Mouse (Mus musculus): Measurements from ENCODE around the gene Adam22. TPM values are rescaled to one million over a fixed set of nuclear protein-coding genes. Genes with fewer than 3 reads are reported as not detected.

Adam22 gene
- polyA plus RNA-seq (2015; fragmentation: Nextera tagmentation; extraction: Ambion mirVana), result 28.5 and 29.2 TPM in 2 replicates

DNA sequence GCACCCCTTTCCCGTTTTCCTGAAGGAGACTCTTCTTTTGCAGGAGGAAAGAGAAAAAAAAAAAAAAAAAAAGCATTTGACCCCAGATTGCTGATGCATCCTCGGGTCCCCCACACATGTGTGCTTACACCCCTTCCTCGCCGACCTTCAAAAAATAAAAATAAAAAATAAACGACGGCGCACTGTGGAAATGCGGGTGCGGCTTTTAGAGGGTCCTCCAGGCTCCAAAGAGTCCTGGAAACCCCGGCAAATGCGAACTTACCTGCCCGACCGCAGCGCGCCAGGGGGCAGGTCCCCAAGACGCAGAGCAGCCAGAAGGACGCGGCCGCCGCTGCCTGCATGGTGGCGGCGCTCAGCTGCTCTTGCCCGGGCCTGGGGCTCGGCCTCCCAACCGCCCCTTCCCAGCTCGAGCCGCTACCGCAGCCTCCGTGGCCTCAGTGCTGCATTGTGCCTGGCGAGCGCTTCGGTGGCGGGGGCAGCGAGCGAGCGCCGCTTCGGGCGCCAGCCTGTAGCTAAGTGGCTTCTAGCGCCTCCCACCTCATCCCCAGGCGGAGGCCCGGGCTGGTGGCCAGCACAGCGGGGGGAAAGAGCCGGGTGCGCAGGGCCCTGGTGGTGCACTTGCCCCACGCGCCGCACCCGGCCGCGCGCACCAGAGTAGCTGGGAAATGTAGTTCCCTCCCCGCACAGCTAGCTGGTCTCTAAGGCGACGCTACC, at the start of gene Adam22:
Adam22 (minus strand) TSS at position 547 of the 714 bp plus-strand sequence.
- under 1% methylated on average over 47 of the region's 55 CpGs for WGBS
- Histone ChIP-seq H3K4me2 (replicated peaks) (peak within 1 kb of the TSS; percentile 75), H3K9me3 (no peaks in the 10 kb centered on the region), H3K4me3 (replicated peaks) (peak within 1 kb of the TSS; percentile 62), H3K27ac (peak within 1 kb of the TSS; percentile 86), H3K9ac (replicated peaks) (peak within 1 kb of the TSS; percentile 76), H3K4me1 (replicated peaks) (peaks cover 7% of the 10 kb centered on the region; the same call in 1 of the 2 replicates), H3K36me3 (peaks cover 5% of the 10 kb centered on the region; the same call in 1 of the 2 replicates), H3K27me3 (no peaks in the 10 kb centered on the region)
- peak; percentile 98 for ATAC-seq

DNA sequence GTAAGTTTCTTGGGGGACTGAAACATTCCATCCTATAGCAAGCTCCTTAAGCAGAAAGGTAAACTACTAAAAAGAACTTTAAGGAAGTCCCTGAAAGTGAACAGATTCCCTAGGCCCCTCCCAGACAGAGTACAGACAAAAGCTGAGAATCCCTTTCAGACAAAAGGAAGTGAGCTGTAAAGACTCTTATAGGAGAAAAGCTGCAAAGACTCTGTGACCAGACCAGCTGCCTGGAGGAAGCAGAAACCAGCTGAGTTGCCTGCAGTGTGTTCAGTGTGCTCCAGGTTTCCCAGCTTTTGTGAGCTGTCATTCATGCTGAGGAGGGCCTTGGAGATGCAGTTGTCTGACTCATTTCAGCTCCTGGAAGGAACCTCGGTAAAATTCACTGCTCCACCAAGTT, 49.5 kb upstream of the Adam22 start:
- WGBS, result 19% methylated on average over 1 of the region's 1 CpGs
- no peak overlapping the region for H3K27ac ChIP-seq

DNA sequence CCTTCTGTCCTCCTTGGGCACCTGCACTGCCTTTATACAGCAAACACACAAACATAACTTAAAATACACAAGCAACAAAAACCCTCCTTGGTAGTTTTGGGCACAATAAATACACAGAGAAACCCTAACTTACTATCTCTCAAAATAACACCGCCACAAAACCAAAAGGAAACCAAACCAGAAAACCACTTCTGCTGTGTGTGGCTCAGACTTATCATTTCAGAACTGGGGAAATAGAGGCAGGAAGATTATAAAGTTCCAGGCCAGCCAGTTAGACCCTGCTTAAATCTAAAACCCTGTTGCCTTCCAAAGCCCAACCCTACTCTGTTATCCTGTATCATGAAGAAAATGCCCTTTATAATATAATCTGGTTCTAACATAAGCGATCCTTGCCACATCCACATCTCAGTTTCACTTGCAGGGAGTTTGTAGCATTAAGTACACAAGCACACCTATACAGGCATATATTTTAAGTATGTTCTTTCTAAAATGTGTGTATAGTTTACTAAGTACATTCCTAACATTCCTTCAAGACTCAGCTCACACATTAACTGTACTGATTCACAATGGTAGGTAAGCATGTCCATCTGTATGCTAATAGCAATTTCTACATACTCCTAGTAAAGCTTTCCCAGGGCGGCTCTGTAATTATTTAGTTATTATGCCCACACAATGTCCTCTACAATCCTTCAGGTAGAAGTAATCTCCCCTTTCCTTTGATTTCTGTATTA, 48.9 kb upstream of the Adam22 start:
- 88% methylated on average over 3 of the region's 3 CpGs for WGBS
- ATAC-seq, result no peak
- H3K4me2 ChIP-seq (replicated peaks), result no peak overlapping the region

More for the DNA sequence above, 49.5 kb upstream of the Adam22 start:
- Histone ChIP-seq H3K4me1 (replicated peaks) (peaks cover 13% of the 10 kb centered on the region), H3K4me2 (replicated peaks) (no peak overlapping the region), H3K36me3 (peaks cover 12% of the 10 kb centered on the region; the same call in 1 of the 2 replicates), H3K27me3 (no peaks in the 10 kb centered on the region), H3K9me3 (no peaks in the 10 kb centered on the region), H3K4me3 (replicated peaks) (no peak overlapping the region), H3K9ac (replicated peaks) (no peak overlapping the region)
- ATAC-seq, result no peak

DNA sequence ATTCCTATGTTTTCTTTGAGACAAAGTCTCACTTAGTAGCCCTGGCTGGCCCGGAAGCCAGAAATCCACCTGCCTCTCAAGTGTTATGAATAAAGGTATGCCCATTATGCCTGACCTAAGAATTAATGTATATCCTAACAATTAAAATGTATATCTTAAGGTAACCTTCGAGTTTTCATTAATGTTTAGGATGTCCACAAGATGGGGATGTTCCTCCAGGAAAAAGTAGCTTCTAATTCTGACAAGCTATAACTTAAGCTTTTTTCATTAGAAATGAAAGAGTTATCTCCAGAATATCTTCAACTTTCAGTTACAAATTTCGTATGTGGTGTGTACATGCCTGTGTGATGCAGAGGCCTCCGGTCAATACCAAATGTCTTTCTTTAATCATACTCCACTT, 40.8 kb upstream of the Adam22 start:
- H3K9ac ChIP-seq (replicated peaks), result no peak overlapping the region
- H3K9me3 ChIP-seq, result no peaks in the 10 kb centered on the region
- H3K4me3 ChIP-seq (replicated peaks), result no peak overlapping the region
- no peaks in the 10 kb centered on the region for H3K27me3 ChIP-seq
- H3K4me2 ChIP-seq (replicated peaks), result no peak overlapping the region
- H3K27ac ChIP-seq, result no peak overlapping the region
- WGBS, result 92% methylated on average over 4 of the region's 4 CpGs
- ATAC-seq, result no peak
- H3K4me1 ChIP-seq (replicated peaks), result no peaks in the 10 kb centered on the region
- peaks cover 36% of the 10 kb centered on the region for H3K36me3 ChIP-seq

More for the DNA sequence above, 48.9 kb upstream of the Adam22 start:
- no peak overlapping the region for H3K9ac ChIP-seq (replicated peaks)
- no peak overlapping the region for H3K27ac ChIP-seq
- H3K27me3 ChIP-seq, result no peaks in the 10 kb centered on the region
- peaks cover 12% of the 10 kb centered on the region; the same call in 1 of the 2 replicates for H3K36me3 ChIP-seq
- peaks cover 13% of the 10 kb centered on the region for H3K4me1 ChIP-seq (replicated peaks)
- H3K4me3 ChIP-seq (replicated peaks), result no peak overlapping the region
- no peaks in the 10 kb centered on the region for H3K9me3 ChIP-seq

DNA sequence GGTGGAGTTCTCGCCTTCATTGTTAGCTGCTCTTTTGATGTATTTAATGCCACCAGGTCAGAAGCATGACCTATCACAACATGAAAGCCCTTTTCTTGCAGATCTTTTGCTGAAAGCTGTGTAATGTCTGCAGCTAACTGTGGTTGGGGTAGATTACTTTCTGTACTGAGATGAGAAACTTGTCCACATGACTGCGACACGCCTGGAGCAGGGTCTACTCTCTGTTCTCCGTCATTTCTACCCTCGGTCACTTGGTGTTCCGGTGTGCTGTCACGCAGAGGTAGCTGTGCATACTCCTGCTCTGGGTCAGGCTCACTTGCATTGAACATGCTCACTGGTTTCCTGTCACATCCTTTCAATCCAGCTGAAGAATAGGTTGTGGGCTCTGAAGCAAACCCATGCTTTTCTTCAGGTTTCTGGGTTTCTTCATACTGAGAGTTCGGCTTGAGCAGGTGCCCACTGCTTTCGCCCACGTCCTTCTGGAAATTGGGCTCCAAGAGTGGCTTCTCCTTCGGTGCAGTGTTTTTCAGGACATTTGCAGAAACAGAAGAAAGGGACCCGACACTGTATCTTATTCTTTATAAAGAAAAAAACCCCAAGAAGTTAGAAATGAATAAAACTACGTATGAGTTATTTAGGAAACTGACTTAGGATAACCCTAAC, 29.8 kb upstream of the Adam22 start:
- H3K4me1 ChIP-seq (replicated peaks), result no peaks in the 10 kb centered on the region
- no peak overlapping the region for H3K4me2 ChIP-seq (replicated peaks)

DNA sequence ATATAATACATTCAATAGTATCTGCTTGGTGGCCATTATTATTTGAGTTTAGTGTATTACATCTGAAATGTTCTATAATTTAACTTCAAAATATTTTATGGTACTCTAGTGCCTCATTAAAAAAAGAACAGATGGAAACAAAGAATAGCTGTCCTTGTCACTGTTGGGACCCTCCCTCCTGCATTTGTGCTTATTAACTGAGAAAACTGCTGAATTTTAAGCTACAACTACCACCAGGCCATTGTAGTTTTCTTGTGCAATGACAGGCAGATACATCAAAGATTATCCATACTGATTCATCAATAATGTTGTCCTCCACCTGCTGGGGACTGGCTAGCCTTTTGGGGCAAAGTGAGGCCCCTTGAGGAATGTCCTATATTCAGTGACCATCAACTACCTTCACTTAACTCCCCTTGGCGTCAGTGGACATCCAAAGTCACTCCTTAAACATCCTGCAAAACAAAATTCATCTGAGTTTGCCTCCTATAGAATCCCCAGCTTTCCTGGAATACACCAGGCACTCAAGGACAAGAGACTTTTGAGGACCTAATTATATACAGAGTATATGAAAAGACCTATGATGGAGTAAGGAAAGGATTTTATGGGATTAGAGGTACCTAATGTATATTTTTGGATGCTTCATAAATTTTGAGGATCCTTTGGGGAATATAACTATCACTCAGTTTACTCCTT, 26.1 kb upstream of the Adam22 start:
- no peaks in the 10 kb centered on the region for H3K9me3 ChIP-seq
- H3K4me3 ChIP-seq (replicated peaks), result no peak overlapping the region
- no peak for ATAC-seq
- WGBS, result 65% methylated on average over 1 of the region's 1 CpGs
- H3K27ac ChIP-seq, result no peak overlapping the region
- H3K4me2 ChIP-seq (replicated peaks), result no peak overlapping the region
- no peaks in the 10 kb centered on the region for H3K4me1 ChIP-seq (replicated peaks)
- H3K27me3 ChIP-seq, result no peaks in the 10 kb centered on the region
- peaks cover 17% of the 10 kb centered on the region for H3K36me3 ChIP-seq
- no peak overlapping the region for H3K9ac ChIP-seq (replicated peaks)

More for the DNA sequence above, 29.8 kb upstream of the Adam22 start:
- peaks cover 27% of the 10 kb centered on the region for H3K36me3 ChIP-seq
- H3K4me3 ChIP-seq (replicated peaks), result no peak overlapping the region
- 93% methylated on average over 13 of the region's 13 CpGs for WGBS
- H3K27ac ChIP-seq, result no peak overlapping the region
- no peaks in the 10 kb centered on the region for H3K27me3 ChIP-seq
- no peak overlapping the region for H3K9ac ChIP-seq (replicated peaks)
- no peaks in the 10 kb centered on the region for H3K9me3 ChIP-seq
- no peak for ATAC-seq

DNA sequence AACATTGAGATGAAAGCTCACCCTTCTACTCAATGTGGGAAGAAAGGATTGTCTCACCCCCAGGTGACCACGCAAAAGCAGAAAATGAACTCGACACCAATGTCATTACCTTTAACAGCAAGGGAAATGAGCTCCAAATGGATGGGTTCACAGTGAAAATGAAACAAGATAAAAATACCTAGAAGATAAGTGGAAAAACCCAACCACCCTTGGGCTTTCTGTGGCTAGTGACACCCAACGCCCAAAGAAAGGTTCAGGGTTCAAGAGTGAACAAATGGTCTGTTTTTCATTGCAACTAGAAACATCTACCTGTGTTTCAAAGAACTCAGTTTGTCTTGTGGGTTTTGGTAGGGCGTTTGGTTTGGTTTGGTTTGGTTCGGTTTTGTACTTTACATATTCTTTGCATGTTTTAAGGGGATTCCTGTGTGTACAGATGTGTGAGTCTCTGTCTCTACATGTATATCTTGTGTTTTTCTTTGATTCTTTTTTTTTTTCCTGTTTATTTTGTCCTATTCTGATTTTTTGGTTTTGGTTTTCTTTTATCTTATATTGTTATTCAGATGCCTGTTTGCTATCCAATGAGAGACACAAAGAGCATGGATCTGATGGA, 6.4 kb upstream of the Adam22 start:
- Histone ChIP-seq H3K27me3 (no peaks in the 10 kb centered on the region), H3K27ac (no peak overlapping the region), H3K4me1 (replicated peaks) (no peaks in the 10 kb centered on the region), H3K9me3 (no peaks in the 10 kb centered on the region), H3K4me2 (replicated peaks) (no peak overlapping the region), H3K36me3 (no peaks in the 10 kb centered on the region), H3K4me3 (replicated peaks) (no peak overlapping the region), H3K9ac (replicated peaks) (no peak overlapping the region)
- 87% methylated on average over 5 of the region's 5 CpGs for WGBS
- ATAC-seq, result no peak

DNA sequence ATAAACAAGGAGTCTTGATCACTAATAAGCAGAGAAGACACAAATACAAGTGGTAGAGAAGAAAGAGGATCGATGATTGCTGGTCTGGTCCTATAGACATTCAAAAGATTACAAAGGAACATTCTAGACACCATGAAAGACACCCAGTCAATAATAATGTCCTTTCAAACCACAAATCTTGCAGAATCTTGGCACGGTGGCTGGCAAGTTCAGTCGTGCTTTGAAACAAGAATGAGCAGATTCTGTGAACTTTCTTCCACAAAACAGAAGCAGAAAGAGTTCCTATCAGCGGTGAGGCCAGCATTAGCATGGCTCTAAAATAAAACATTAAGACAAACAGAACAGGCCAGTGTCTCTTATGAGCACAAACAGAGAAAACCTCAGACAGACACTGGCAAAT, 5.5 kb upstream of the Adam22 start:
- 77% methylated on average over 4 of the region's 4 CpGs for WGBS
- Histone ChIP-seq H3K4me3 (replicated peaks) (no peak overlapping the region), H3K9ac (replicated peaks) (no peak overlapping the region), H3K4me1 (replicated peaks) (no peaks in the 10 kb centered on the region), H3K4me2 (replicated peaks) (no peak overlapping the region), H3K27me3 (no peaks in the 10 kb centered on the region), H3K27ac (no peak overlapping the region), H3K9me3 (no peaks in the 10 kb centered on the region), H3K36me3 (no peaks in the 10 kb centered on the region)
- ATAC-seq, result no peak

DNA sequence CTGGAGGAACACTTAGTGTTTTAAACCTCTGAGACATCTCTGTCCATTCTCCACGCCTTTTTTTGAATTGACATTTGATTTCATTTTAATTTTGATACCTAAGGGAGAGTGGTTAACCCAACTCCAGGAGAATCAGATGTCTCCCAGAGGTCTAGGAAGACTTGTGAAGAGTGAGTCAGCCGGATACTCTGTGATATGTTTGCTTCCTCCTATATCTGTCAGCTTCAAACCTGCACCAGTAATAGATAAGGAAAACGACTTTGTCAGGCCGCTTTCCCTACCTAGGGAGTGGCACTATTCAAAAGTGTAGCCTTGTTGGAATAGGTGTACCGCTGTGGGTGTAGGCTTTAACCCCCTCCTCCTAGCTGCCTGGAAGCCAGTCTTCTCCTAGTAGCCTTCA, 821 bp upstream of the Adam22 start:
- no peak for ATAC-seq
- Histone ChIP-seq H3K4me3 (replicated peaks) (no peak overlapping the region), H3K9ac (replicated peaks) (no peak overlapping the region), H3K9me3 (no peaks in the 10 kb centered on the region), H3K4me2 (replicated peaks) (no peak overlapping the region), H3K27ac (no peak overlapping the region), H3K36me3 (peaks cover 5% of the 10 kb centered on the region; the same call in 1 of the 2 replicates), H3K27me3 (no peaks in the 10 kb centered on the region), H3K4me1 (replicated peaks) (peaks cover 7% of the 10 kb centered on the region; the same call in 1 of the 2 replicates)
- WGBS, result 92% methylated on average over 5 of the region's 5 CpGs

DNA sequence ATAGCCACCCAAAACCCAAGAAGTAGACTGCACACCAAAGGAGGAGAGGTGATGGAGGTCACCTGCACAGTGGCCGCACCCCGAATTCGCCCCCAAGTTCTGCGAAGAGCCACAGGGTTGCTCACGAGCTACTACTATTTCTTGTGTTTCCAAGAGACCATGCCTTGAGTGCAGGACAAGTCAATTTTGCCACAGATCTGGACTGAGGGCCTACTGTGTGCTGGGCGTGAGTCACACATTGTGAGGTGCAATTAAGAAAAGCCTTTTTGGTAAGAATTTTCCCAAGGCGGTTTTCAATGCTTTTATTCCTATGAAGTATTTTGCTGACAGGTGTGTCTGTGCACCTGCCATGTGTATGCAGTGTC, 350 bp upstream of the Adam22 start:
- H3K4me2 ChIP-seq (replicated peaks), result peak overlapping the region; percentile 75
- H3K4me3 ChIP-seq (replicated peaks), result peak overlapping the region; percentile 62
- ATAC-seq, result peak; percentile 3; the same call in 1 of the 2 replicates
- no peaks in the 10 kb centered on the region for H3K27me3 ChIP-seq
- H3K27ac ChIP-seq, result peak overlapping the region; percentile 86
- peak overlapping the region; percentile 76 for H3K9ac ChIP-seq (replicated peaks)
- H3K9me3 ChIP-seq, result no peaks in the 10 kb centered on the region
- peaks cover 5% of the 10 kb centered on the region; the same call in 1 of the 2 replicates for H3K36me3 ChIP-seq
- H3K4me1 ChIP-seq (replicated peaks), result peaks cover 7% of the 10 kb centered on the region; the same call in 1 of the 2 replicates
- WGBS, result 41% methylated on average over 7 of the region's 7 CpGs

Data from midbrain, embryonic 13.5 days (tissue).